Mouse (Mus musculus) kidney, adult 11 months (tissue): Measurements from ENCODE around the gene Plagl2.
"Not testable (repeated sequence)": the region's sequence is repeated elsewhere in the genome, so short reads cannot be mapped to it uniquely, and the experiment has no call there.

Source experiments
- DNase-seq: peaks from one replicate; pipeline ENCODE4 v3.0.0; 2022

Plagl2 gene

DNA sequence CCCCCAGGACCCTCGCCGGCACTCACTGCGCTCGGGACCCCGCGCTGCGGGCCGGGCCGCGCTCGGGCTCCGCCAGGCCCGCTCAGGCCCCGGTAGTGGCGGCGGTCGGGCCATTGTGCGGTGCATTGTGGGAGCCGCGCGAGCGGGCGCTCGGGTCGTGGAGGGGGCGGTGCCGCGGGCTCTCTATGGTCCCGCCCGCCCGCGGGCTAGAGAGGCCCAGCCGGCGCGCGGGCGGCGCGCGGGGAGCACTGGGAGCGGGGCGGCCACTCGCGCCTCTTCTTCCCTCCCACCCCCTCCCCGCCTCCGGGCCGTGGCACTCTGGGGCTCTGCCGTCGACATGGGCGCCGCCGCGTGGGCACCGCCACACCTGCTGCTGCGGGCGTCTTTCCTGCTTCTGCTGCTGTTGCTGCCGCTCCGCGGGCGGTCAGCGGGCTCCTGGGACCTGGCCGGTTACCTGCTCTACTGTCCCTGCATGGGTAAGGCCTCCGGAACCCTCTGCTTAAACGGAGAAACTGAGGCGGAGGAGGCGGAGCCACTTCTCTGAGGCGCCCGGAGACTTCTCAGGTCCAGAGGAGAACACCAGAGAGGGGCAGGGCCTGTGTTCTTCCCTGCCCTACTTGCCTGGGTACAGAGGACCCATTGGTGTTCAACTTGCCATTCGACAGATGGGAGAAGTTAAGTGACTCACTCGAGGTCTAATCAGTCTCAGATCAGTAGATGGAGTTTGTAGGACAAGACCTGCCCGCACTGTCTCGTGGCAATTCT, at the start of gene Plagl2, which contains the start of gene Pofut1:
TSS of gene Plagl2 (minus strand) at position 177 of the 765 bp plus-strand sequence.
TSS of gene Pofut1 (plus strand) at position 284 of the 765 bp plus-strand sequence.
- peak; percentile 89 for DNase-seq

DNA sequence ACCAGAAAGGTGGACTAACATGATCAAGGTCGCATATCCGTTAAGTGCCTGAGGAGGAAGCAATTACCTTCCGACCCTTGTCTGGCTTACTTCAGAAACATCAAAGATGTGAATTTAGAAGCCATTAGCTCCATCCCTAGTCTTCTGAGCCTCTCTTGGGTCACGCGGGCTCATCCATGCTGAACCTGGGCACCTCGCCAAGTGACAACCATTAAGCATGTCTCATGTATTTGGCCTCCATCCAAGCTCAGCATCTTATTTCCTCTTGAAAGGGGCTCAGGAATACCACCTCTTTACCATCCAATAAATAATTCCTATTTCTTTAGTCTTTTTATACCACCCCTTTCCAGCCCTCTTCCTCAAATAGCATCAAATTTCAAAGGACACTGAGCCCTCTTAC, 46.6 kb upstream of the Plagl2 start:
- DNase-seq = no peak

DNA sequence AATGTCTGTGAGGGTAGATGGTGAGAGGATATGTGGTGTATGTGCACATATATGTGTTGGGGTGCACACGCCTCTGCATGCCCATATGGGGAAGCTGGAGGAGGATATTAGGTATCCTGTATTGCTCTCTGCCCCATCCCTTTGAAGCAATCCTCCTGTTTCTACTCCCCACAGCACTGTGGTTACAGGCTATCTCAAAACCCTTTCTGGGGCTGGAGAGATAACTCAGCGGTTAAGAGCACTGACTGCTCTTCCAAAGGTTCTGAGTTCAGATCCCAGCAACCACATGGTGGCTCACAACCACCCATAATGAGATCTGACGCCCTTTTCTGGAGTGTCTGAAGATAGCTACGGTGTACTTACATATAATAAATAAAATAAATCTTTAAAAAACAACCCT, 45.3 kb upstream of the Plagl2 start:
- no peak for DNase-seq

DNA sequence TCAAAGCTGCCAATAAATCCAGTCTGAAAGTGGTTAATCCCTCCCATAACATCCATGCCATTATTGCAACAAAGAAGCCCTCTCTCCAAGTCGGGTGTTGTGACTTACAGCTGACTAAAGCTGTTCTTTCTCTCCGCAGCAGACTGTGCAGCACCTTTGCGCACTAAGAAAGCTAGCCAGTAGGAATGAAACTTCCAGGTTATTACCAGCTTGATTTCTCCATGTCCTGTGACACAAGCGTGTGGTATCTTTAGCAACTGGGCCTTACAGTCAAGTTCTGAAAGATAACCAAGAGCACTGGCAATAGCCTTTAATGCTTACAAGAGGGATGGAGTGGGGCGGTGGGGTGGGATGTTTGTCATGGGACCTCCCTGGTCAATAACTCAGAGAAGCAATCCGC, 42.7 kb upstream of the Plagl2 start:
- DNase-seq = no peak

DNA sequence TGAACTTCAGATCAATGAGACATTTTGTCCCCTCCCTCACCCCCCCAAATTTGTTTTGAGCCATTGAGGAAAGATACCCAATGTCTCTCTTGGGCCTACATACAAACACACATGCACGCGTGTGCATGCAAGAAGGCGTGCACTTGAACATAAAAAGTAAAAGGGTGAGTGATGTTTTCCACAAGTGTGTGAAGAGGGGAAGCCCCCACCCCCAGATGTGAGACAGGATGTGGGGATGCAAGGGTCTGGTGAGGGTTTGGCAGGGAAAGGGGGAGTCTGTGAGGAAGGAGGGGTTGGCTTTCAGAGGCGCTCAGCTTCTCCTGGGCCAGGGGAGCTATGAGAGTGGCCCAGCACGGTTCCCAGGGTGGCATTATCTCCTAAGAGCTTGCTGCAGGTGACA, 37.1 kb upstream of the Plagl2 start:
- no peak for DNase-seq

DNA sequence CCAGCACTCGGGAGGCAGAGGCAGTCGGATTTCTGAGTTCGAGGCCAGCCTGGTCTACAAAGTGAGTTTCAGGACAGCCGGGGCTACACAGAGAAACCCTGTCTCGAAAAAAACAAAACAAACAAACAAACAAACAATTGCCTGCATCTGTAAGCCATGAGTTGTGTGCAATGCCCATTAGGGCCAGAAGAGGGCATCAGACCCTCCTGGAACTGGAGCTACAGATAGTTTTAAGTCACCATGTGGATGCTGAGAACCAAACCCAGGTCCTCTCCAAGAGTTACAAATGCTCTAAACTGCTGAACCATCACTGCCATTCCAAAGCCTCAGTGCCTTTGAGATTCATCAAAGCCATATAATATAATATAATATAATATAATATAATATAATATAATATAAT, 35.6 kb upstream of the Plagl2 start:
- DNase-seq = not testable (repeated sequence)

DNA sequence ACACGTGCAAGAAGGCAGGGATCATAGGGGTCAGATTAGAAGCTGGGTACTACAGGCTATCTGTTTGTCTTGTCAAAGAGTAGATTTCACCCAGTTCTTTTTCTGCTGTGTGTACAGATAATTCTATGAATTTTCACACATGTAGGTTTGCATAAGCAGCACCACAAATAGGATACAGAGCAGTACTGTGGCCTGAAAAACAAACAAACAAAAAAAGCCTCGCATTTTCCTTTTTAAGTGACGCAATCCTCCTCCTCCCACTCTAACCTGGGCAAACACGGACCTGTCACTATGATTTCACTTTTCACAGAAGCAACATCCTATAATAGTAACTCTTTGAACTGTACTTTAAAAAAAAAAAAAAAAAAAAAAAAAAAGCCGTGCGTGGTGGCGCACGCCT, 35.2 kb upstream of the Plagl2 start:
- DNase-seq = no peak

DNA sequence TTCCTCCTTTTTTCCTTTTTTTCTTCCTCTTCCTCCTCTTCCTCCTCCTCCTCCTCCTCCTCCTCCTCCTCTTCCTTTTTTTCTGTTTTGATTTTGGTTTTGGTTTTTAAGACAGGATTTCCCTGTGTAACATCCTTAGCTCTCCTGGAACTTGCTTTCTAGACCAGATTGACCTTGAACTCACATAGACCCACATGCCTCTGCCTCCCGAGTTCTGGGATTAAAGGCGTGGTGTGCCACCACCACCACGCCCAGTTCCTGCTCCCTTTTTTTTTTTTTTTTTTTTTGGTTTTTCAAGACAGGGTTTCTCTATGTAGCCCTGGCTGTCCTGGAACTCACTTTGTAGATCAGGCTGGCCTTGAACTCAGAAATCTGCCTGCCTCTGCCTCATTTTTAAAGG, 34.4 kb upstream of the Plagl2 start:
- not testable (repeated sequence) for DNase-seq

DNA sequence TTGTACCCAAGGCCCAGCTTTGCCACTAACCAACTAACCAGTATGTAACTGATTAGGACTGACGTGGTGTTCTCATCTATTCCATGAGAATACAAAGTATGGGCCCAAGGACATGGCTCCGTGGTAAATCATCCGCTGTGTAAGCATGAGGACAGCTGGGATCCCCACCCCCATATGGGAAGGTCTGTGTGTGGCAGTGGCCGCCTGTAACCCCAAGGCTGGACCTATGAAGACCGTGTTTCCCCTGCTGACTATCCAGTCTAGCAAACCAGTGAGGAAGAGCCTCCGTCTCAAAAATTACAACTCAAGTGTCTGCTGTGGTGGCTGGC, 33.7 kb upstream of the Plagl2 start:
- DNase-seq = no peak

DNA sequence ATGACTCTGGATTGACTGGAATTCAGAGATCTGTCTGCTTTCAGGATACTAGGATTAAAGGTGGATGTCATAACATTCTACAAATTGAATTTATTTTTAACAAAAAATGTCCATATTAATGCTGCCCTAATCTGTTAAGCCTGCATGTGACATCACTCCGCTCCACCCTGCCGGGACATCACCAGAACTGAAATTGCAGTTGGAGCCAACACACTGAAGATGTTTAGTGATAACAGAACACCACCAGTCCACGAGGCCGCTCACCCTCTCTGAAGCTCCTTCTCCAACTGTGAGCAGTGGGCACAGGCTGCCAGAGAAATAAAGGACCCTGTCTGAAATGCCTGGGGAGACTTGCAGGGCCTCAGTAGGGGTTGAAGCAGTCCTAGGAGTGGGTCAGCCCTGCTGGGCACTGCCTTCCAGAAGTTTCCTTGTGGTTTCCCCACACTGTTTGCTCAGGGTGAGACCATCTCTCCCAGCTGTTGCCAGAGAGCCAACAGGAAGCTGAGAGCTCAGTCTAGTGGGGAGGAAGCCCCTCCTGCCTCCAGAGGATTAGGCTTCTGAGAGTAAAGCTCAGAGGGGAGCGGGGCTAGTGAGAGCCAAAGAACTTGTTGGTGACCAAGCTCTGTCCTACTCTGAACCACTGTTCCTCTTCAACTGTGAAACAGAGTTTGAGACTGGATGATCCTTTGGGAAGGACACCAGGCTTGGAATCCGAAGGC, 33.1 kb upstream of the Plagl2 start:
- DNase-seq = not testable (repeated sequence)

DNA sequence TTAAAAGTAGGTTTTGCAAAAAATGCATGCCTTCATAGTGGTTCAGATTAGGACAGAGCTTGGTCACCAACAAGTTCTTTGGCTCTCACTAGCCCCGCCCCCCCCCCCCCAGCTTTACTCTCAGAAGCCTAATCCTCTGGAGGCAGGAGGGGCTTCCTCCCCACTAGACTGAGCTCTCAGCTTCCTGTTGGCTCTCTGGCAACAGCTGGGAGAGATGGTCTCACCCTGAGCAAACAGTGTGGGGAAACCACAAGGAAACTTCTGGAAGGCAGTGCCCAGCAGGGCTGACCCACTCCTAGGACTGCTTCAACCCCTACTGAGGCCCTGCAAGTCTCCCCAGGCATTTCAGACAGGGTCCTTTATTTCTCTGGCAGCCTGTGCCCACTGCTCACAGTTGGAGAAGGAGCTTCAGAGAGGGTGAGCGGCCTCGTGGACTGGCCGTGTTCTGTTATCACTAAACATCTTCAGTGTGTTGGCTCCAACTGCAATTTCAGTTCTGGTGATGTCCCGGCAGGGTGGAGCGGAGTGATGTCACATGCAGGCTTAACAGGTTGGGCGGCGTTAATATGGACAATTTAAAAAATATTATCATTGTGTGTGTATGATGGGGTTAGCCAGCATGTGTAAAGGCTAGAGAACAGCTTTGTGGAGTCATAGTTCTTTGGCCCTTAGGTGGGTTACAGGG, 29.1 kb upstream of the Plagl2 start:
- DNase-seq = not testable (repeated sequence)

DNA sequence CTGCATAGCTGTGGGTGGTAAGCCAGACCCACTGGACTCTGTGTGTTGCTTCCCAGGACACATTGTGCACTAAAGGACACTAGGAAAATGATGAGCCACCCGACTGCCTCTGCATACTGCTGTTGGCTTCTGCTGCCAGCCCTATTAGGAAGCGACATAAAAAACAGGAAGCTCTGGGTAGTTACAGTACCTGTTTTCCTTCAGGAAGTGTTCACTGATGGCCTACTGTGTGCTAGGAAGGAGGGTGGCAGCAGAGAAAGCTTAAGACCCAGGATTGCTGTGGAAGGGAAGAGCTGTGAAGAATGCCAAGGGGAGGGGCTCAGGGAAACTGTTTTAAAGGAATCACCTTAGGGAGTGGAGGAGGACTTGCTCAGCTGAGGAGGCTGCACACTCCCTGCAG, 26.1 kb upstream of the Plagl2 start:
- DNase-seq = no peak

DNA sequence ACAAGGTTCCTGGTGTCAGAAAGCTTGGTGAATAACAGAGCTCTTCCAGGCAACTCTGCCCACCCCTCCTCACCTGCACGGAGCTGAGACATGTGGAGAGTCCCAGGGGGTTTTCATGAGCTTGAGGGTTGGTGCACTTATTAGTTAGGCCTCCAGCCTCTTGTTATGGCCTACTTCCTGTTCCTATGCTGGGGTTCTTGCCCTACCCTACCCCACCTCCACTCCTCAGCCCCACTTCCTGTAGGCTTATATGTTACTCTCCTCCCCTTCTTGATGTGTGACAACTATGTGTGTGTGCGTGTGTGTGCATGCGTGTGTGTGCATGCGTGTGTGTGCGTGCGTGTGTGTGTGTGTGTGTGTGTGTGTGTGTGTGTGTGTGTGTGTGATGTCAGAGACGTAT, 21.8 kb upstream of the Plagl2 start:
- DNase-seq = no peak

DNA sequence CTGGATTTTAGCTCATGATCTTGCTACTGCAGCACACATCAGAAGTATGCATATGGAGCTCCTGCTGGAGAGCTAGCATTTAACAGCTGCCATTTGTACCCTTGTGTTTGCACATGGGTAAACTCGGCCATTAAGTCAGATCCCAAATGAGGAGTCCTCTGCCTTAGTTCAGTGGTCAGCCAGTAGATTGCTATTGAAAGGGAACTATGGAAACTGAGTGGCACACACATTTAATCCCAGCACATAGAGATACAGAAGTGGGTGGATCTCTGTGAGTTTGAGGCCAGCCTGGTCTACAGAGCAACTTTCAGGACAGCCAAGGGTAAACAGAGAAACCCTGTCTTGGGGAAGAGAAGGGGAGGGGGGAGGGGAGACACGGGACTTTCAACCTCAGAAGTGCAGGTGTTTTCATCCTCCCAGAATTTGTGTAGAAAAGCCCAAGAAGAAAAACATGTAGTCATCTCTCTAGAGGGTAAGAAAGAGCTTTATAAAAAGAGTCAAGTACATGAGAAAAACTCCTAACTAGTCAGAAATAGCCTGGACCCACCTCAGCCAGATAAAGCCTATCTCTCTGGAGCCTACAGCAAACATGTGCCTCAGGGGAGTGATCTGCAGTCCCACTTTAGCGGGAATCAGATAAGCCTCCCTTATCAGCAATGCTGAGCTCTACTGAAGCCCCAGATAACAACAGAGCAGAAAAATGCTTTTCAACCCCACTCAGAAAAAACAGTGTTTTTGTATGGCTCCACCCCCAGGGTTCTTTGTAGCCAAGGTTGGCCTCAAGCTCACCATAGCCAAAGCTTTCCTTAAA, 18.8 kb upstream of the Plagl2 start:
- no peak for DNase-seq

DNA sequence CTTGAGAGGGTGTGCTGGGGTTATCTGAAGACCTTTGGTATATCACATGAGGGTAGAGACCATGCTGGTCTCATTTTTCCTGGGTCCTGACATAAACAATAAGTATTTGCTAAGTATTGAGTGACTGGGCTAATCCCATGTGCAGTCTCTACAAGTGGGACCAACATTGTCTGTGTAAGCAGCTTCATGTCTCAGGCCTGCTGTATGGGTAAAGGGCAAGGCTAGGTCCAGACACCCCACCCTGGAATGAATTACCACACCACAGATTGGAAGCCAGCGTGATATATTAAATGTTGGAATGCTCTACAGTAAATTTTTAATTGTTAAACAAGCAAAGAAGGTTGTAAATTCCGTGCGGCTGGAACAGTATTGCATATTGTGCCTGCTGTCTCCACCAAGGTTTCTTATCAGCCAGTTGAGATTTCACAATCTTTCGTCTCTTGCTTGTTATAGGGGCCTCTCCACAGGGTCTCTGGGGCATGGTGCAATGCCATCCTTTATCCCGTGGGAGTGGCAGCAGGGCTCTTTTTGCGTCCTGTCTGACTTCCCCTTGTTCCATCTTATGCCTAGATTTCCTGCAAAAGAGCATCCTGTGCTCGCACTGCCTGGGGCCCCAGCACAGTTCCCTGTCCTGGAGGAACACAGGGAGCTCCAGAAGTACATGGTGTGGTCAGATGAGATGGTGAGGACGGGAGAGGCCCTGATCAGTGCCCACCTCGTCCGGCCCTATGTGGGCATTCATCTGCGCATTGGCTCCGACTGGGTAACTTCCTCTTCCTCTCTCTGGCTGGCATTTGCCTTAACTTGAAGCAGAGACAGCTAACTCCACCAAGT, 18.0 kb upstream of the Plagl2 start:
- no peak for DNase-seq

DNA sequence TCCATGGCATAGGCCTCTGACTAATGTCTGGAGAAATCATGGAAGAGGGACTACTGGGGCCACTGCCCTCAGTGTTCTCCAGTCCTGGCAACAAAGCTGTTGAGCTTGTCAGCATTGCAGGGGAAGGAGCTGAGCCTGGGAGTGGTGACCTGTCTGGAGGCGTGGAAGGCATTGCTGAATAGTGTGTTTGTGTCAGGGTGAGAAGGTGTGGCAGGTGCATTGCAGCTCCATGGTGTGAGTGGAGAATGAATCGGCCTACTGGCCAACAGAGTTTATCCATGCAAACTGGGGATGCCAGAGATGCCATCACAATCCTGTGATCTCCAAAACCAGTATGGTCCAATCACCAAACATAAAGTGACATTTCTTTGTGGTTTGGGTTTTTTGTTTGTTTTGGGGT, 15.4 kb upstream of the Plagl2 start:
- no peak for DNase-seq

DNA sequence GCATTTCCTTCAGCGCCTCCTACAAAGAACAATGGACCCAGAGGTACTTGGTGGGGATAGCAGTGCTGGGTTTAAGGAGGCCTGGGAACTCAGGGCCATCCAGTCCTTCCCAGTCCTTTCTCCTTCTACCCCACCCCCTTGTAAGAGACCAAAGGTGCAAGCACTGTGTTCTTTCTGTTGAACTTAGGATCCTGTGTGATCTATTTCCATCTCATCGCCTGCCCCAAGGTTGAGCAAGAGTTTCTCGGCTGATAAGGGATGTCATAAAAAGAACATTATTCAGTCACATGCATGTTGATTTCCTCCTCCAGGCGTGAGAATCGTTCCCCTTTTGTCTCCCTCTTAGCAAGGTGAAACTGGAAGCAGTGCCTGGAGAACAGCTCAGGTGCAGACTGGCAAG, 8.5 kb upstream of the Plagl2 start:
- no peak for DNase-seq

DNA sequence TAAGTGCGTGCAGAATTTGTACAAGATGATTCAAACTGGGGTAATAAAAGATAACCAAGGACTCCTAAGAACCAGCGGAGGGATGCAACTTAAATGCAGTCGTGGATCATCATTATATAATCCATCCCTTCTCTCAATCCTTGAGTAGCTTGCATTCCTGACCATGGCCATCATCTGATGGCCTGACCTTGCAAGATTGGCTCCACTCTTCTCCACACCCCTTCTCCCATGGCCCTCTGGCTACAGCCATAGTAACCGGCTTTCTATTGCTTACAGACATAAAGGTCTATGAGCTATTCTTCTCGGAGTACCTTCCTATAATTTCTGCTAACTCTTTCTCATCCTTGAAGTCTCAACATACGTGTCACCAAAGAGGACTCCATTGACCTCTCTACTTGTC, 930 bp upstream of the Plagl2 start:
- DNase-seq = no peak

DNA sequence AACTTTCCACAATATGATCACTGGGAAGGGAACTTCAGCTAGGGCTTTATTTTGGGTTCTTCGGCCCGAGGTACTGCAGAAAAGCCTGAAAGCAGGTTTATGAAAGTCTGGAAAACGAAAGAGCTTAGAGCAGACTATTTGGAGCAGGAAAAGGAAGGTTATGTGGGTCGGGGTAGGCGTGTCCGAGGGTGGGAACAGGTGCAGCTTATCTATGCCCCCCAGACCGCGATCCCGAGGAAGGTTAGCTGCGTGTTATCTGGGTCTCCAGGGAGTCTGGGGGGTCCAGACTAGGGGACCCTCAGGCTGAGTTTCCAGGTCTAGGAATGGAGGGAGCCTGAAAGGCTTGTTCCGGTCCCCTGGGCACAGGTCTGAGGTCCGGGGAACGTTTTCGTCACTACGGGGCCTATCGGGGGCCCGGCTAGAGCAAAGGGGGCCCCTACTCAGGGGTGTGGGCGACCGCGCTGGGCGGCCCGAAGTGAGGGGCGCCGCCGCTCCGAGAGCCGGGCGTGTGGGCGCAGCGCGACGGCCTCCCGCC, 458 bp downstream of the Plagl2 start:
- no peak for DNase-seq

DNA sequence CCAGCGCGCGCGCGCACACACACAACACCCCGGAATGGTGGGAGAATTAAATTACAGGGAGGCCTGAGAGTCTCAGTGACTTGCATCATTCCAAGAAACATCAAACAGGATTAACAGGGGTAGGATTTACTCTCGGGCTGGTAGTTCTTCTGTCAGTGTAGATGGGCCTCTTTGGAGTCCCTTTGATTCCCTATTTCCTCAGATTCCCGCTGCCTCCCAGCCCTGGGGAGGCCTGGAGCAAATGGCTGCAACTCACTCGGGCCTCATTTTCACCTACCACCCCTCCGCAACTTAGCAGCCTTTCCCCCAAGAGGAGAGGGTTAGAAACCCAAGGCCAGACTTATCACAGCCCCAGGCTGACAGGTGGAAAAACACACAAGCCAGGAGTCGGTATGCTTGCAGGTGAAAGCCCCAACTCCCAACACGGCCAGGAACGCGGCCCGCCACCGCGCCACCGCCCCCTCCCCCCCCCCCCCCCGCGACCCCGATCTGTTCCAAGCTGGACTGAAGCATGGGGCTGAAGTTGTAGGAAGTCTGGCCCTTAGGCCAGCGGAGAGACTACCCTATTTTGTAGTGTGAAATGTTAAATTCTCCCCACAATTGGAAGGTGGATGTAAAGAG, 1.3 kb downstream of the Plagl2 start:
- no peak for DNase-seq
